Mouse (Mus musculus) hindbrain, postnatal 0 days (tissue): ENCODE measurements at regions not wholly inside any gene's neighbourhood (a gene's known extent, or its start where the extent isn't known, plus 50 kb on each side); places are given as distances from the start of the nearest gene placed in this dataset.

Experiments
- ATAC-seq: fragments of 200-750 bp; cut with Nextera tagmentation; 2 replicates; pipeline ENCODE4 v1.8.0; 2017; ENCODE audit warnings: mild to moderate bottlenecking, moderate TSS enrichment, moderate library complexity
- DNase-seq: peaks from one replicate; pipeline ENCODE4 v3.0.0-alpha.2; 2015; ENCODE audit warnings: low spot score
- H3K27ac ChIP-seq: fragments of 300-500 bp; sonication (generic); 2 replicates; pipeline ENCODE4 v1.5.1; 2014; ENCODE audit warnings: mild to moderate bottlenecking
- H3K27me3 ChIP-seq: fragments of 300-500 bp; sonication (generic); 2 replicates; pipeline ENCODE4 v1.6.1; 2014; ENCODE audit warnings: low read length, mixed read lengths; ENCODE audit not compliant: insufficient read depth
- H3K36me3 ChIP-seq: fragments of 300-500 bp; sonication (generic); 2 replicates; pipeline ENCODE4 v1.6.1; 2014; ENCODE audit warnings: low read length, mixed read lengths; ENCODE audit not compliant: insufficient read depth
- H3K4me1 ChIP-seq: fragments of 300-500 bp; sonication (generic); 2 replicates; pipeline ENCODE4 v1.6.1; 2014; ENCODE audit warnings: antibody characterized with exemption, low read length, mixed read lengths; ENCODE audit not compliant: insufficient read depth
- H3K4me2 ChIP-seq: fragments of 300-500 bp; sonication (generic); 2 replicates; pipeline ENCODE4 v1.6.1; 2014; ENCODE audit warnings: low read depth, mild to moderate bottlenecking, low read length, moderate library complexity, mixed read lengths
- H3K4me3 ChIP-seq: fragments of 300-500 bp; sonication (generic); 2 replicates; pipeline ENCODE4 v1.5.1; 2014; ENCODE audit warnings: low read length
- H3K9ac ChIP-seq: fragments of 300-500 bp; sonication (generic); replicated peaks from 2 replicates; pipeline ENCODE4 v1.6.1; 2014; ENCODE audit warnings: mild to moderate bottlenecking, low read length, moderate library complexity, mixed read lengths
- H3K9me3 ChIP-seq: fragments of 300-500 bp; sonication (generic); 2 replicates; pipeline ENCODE4 v1.6.1; 2016; ENCODE audit warnings: low read length, mixed read lengths
- CTCF ChIP-seq: IDR thresholded peaks from 2 replicates; pipeline ENCODE4 v1.5.1; 2016; ENCODE audit warnings: antibody characterized with exemption, control low read depth, low read depth
- WGBS: fragments of 180-500 bp; shearing (Covaris S2); extraction: QIAGEN DNeasy Blood & Tissue Kit; methylation state at CpG from one replicate; pipeline ENCODE4 v1.1.7; 2014; 5-methylcytosine and 5-hydroxymethylcytosine counted together

GRCm38 (mm10) chr11:111155023-111155422, 89.1 kb downstream of the Kcnj2 start:
- ATAC-seq = no peak
- Histone ChIP-seq H3K4me2 (no peak overlapping the region), H3K27me3 (no peaks in the 10 kb centered on the region), H3K4me3 (no peak overlapping the region), H3K36me3 (no peaks in the 10 kb centered on the region), H3K9me3 (no peaks in the 10 kb centered on the region), H3K27ac (no peak overlapping the region), H3K4me1 (no peaks in the 10 kb centered on the region), H3K9ac (no peak overlapping the region)
- TF ChIP-seq CTCF = no peak
- DNase-seq = no peak
- 85% methylated on average over 7 of the region's 7 CpGs for WGBS

DNA sequence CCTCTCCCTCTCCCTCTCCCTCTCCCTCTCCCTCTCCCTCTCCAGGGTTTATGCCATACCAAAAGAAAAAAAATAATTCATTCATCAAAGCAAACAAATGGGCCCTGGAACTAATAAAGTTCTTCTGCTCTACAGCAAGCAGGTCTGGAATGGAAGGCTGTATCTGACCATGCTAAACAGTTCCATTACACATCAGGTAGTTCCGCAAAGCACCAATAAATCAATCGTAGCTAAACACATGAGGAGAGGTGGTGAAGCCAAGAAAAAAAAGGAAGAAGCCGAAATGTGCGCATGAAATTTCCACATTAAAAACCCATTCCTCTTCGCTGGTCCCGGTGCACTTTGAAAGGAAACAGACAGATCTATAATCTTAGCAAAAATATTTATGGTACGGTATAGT, 89.8 kb downstream of the Kcnj2 start:
- H3K9me3 ChIP-seq = no peaks in the 10 kb centered on the region
- no peaks in the 10 kb centered on the region for H3K27me3 ChIP-seq
- H3K36me3 ChIP-seq = no peaks in the 10 kb centered on the region
- no peak for ATAC-seq
- no peaks in the 10 kb centered on the region for H3K4me1 ChIP-seq
- no peak overlapping the region for H3K27ac ChIP-seq
- H3K4me2 ChIP-seq = no peak overlapping the region
- TF ChIP-seq CTCF = no peak
- DNase-seq = no peak
- H3K9ac ChIP-seq = no peak overlapping the region
- no peak overlapping the region for H3K4me3 ChIP-seq
- 93% methylated on average over 7 of the region's 7 CpGs for WGBS

DNA sequence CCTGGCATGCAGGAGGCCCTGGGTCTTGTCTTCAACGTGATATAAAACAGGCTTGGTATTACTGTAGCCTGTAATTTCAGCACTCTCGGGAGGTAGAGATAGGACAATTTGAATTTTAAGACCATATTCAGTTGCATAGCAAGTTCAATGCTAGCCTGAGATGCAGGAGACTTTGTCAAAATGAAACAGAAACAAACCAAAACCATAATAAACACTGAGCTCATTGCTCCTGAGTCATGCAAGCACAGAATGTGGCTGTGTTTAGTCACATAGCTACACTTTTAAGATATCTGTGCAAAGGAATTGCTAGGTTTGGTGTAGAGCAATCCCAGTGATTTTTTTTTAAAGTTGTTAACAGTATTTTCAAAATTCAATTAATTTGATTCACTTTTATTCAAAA, 93.3 kb downstream of the Kcnj2 start:
- no peak overlapping the region for H3K9ac ChIP-seq
- TF ChIP-seq CTCF = no peak
- H3K4me2 ChIP-seq = no peak overlapping the region
- DNase-seq (no peak), ATAC-seq (no peak)
- no peaks in the 10 kb centered on the region for H3K9me3 ChIP-seq
- H3K36me3 ChIP-seq = no peaks in the 10 kb centered on the region
- WGBS = 82% methylated on average over 2 of the region's 2 CpGs
- H3K4me3 ChIP-seq = no peak overlapping the region
- no peaks in the 10 kb centered on the region for H3K4me1 ChIP-seq
- H3K27ac ChIP-seq = no peak overlapping the region
- no peaks in the 10 kb centered on the region for H3K27me3 ChIP-seq

DNA sequence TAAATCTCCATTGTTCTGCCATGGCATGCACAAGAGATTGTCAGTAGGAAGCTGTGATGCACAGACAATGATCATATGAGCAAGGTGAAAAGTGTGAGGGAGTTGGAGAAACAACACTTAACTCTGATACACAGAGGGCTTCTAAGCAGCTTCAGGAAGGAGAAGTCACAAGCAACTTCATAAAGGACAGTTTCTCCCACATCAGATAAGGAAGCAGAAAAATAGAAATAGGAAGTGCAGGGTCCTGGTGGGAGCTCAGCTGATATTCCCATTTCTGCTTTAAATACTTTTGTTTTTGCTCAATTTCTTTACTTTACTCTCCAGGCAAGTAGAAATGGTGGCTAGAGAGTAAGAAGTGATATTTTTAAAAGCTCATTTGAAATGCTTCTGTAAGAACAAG, 98.9 kb downstream of the Kcnj2 start:
- no peak overlapping the region for H3K27ac ChIP-seq
- ATAC-seq (no peak), DNase-seq (no peak)
- H3K4me2 ChIP-seq = no peak overlapping the region
- no peaks in the 10 kb centered on the region for H3K36me3 ChIP-seq
- no peak overlapping the region for H3K9ac ChIP-seq
- H3K4me3 ChIP-seq = no peak overlapping the region
- H3K27me3 ChIP-seq = no peaks in the 10 kb centered on the region
- no peaks in the 10 kb centered on the region for H3K4me1 ChIP-seq
- no peak for TF ChIP-seq CTCF
- no peaks in the 10 kb centered on the region for H3K9me3 ChIP-seq

DNA sequence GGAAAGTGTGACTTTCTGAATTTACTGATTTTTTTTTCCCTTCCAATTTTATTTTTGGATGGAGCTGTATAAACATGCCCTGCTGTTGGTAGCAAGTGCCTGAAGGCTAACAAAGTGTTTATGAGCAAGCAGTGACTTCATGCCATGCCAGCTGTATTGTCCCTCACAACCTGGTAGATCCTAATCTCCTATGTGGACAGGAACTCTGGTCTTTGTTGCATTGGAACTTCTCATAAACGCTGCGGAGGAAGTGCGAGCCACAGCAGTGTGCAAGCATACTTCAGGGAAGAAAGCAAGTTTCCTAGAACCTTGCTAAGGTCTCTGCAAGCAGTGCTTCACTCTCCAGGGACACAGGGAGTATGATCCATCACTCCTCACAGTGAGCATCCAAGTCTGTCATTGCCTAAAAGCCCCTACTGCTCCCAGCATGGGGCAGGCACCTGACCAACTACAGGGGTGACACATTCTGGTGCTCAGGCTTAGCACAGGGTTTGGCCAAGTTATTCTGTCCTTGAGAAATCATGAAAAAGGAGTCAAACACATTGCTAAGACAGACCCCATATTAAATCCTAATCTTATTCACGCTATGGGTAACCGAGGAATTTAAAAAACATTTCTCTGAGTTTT, 104.3 kb downstream of the Kcnj2 start:
- no peaks in the 10 kb centered on the region for H3K36me3 ChIP-seq
- no peaks in the 10 kb centered on the region for H3K4me1 ChIP-seq
- H3K4me2 ChIP-seq = no peak overlapping the region
- H3K9ac ChIP-seq = no peak overlapping the region
- DNase-seq (no peak), ATAC-seq (no peak)
- WGBS = 83% methylated on average over 5 of the region's 5 CpGs
- TF ChIP-seq CTCF = no peak
- no peaks in the 10 kb centered on the region for H3K9me3 ChIP-seq
- H3K27ac ChIP-seq = no peak overlapping the region
- no peak overlapping the region for H3K4me3 ChIP-seq
- H3K27me3 ChIP-seq = no peaks in the 10 kb centered on the region

- Histone ChIP-seq H3K36me3 (no peaks in the 10 kb centered on the region), H3K27ac (no peak overlapping the region), H3K4me1 (no peaks in the 10 kb centered on the region), H3K4me2 (no peak overlapping the region), H3K9me3 (no peaks in the 10 kb centered on the region), H3K9ac (no peak overlapping the region), H3K27me3 (no peaks in the 10 kb centered on the region), H3K4me3 (no peak overlapping the region)
- no peak for TF ChIP-seq CTCF
- WGBS = 86% methylated on average over 4 of the region's 4 CpGs
- ATAC-seq (no peak), DNase-seq (no peak)
Measured at GRCm38 (mm10) chr11:111173525-111173924, 107.6 kb downstream of the Kcnj2 start.

GRCm38 (mm10) chr11:111175566-111175965, 109.6 kb downstream of the Kcnj2 start:
- no peak overlapping the region for H3K27ac ChIP-seq
- no peak for DNase-seq
- no peak for TF ChIP-seq CTCF

More at GRCm38 (mm10) chr11:111175566-111175965, 109.6 kb downstream of the Kcnj2 start:
- Histone ChIP-seq H3K4me3 (no peak overlapping the region), H3K27me3 (no peaks in the 10 kb centered on the region), H3K36me3 (no peaks in the 10 kb centered on the region), H3K9ac (no peak overlapping the region), H3K4me1 (no peaks in the 10 kb centered on the region), H3K4me2 (no peak overlapping the region), H3K9me3 (no peaks in the 10 kb centered on the region)
- WGBS = 57% methylated on average over 3 of the region's 3 CpGs
- ATAC-seq = no peak
